Mouse (Mus musculus): ENCODE measurements around the gene Ahnak.

- no peak for TF ChIP-seq CTCF (IDR thresholded peaks at IDR 0.05; ENCODE audit: extremely low read depth, insufficient read depth, insufficient read length, insufficient replicate concordance)
- TF ChIP-seq POLR2A (IDR thresholded peaks at IDR 0.05; ENCODE audit: low read depth, low read length): no peak
These were observed 38.7 kb downstream of the Ahnak start for GRCm38 (mm10) chr19:9027795-9028194.
